Mouse (Mus musculus): Measurements from ENCODE around the gene Metrnl.

The Metrnl gene

DNA sequence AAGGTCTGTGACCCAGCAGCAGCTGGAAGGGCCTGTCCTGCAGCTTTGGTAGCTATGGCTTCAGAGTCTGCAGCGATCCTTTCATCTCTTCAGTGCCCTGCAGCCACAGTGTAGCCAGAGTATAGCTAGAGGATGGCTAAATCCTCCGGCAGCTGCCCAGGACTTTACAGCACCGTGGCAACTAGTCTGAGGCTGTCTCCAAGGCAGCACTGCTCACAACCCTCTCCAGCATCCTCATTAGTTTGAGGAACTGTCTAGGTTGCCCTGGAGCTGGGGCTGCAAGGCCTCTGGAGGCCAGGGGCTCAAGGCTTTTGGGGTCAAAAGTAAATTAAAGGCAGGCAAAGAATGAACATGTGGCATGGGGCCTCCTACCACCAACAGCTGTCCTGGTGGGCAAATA, 37.3 kb downstream of the Metrnl start:
- DNase-seq (ENCODE audit: low spot score) = no peak

DNA sequence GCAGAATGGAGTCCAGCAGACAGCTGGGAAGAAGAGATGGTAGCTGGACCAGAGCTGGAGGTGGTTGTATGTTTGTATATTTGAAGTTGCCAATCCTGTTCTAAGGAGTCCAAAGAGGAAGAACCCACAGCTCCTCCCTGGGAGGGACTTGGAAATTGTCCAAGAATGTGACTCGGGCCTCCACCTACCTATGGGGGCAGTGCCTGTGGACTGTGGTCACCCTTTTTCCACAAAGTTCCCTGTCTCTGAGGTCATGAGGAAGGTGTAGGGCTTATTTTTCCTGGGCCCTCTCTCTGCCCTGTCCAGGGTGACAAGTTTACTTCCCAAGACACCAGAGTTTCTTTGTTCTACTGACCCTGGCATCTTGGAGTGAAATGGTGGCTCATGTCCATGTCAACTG, 39.6 kb downstream of the Metrnl start:
- DNase-seq (ENCODE audit: low spot score) = peak; percentile 78

DNA sequence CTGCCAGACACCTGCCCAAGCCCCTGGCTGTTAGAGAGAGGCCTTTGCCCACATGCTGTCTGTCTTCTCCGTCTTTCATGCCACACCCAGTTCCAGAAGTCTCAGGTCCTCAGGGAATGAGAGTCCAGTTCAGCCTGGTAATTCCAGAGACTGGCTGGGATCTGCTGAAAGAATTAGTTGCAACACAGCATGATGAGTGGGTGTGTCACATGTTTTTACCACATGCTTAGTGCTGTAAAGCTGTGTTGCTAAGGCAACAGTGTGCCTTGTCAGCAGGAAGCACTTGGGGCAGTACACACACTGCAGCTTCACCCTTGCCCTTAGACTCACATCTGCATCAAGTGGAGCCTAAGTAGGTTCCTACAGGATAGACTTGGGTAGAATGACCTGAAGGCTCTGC, 40.1 kb downstream of the Metrnl start:
- peak; percentile 85 for DNase-seq (ENCODE audit: low spot score)

DNA sequence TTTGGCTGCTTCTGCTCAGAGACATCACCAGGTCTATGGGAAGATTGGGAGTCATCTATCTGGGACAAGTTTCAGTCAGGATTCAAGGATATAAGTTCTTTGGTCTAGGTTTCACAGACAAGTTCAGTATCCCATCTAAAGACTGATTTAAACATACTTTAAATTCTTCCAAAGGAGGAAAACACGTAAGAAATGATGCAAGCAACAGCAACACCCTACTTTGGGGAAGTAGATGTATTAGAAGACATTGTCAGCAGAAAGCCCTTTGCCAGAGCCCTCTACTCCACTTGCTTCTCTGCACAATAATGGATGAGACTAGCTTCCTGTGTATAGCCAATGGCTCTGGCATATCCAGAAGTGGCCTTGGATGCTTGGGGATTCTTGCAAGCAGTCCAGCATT, 41.8 kb downstream of the Metrnl start:
- no peak for DNase-seq (ENCODE audit: low spot score)

DNA sequence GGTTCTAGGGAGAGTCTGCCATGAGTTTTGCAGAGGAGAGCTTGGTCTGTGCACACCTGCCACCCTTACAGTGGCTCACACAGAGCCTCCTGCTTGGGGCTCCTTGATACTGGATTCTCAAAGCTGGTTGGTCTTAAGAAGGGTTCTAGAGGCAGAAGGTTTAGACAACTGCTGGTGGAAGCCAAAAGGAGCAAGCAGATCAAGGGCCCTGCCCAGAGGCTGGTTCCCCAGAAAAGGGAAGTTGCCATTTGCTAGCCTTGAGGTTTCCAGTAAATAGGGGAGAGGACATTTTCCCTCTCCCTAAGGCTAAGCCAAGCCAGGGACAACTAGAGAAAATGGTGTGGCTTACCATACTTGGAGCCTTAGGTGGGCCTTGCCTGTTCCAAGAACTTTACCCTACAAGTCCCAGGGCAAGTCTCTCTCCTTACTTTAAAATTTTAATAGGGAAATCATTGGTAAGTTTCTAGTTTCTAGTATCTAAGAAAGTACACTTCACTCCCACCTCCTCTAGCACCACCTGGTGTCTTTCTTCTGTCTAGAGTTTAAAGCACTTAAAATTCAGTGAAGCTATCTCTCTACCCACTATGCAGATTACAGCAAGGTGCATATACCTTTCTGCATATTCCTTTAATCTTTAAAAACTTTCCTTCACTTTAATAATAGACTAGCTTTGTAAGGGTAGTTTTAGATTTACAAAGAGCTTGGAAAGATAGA, 42.7 kb downstream of the Metrnl start:
- peak; percentile 29 for DNase-seq (ENCODE audit: low spot score)

DNA sequence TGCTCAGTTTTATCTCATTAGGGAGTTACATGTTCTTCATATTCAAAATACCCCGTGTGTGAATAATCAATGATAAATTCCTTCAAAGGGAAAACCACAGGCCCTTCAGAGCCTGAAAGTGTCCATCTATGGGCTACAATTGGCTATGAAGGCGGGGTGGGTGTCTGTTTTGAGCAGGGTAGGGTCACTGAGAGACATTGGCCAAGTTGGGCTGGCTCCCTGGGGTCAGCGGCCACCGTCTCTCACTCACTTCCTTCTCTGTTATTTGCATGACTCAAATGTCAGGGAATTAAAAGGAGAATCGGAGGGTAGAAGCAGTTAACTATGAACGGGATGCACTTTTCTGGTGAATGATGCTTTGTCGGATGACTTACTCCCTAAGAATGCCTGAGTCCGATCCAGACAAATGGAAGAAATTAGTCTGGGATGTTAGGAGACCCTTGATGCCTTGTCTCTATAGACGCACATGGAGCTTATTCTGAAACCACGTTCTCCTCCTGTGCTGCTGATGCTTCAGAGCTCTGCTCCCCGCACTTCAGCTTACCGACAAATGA, 45.7 kb downstream of the Metrnl start:
- DNase-seq (ENCODE audit: low spot score) = no peak

DNA sequence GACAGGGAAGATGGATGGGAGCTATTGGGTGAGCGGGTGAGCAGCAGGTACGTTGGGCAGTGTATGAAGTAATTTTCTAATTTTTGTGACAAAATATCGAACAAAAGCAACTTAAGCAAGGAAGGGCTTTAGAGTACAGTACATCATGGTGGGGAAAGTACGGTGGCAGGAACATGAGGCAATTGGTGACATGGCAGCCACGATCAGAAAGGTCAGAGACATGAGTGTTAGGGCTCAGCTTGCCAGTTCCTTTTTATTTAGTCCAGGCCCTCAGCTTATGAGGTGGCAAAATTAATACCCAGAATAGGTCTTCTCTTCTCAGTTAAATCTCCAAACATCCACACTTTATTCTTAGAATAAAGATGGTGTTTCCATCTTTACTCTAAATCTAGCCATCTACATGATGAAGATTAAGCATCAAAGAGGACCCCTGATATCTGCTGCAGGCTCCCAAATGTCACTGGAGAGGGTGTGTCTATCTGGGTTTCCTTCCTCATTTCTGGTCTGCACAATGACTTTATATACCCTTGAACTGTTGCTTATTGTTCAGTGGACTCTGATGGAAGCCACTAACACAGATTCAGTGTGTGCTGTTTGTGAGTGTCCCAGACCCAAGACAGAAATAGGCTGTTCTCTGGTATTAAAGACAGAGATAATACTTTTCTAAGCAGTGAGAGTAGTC, 46.8 kb downstream of the Metrnl start:
- DNase-seq (ENCODE audit: low spot score) = no peak
